Mouse (Mus musculus) liver, embryonic 11.5 days (tissue): ENCODE data around the gene Lexm. TPM values are rescaled to one million over a fixed set of nuclear protein-coding genes. Genes with fewer than 3 reads are reported as not detected.

Source experiments
- ATAC-seq: fragments of 200-750 bp; cut with Nextera tagmentation; replicated peaks from 2 replicates; pipeline ENCODE4 v1.8.0; 2017; ENCODE audit warnings: moderate number of reproducible peaks, mild to moderate bottlenecking, moderate TSS enrichment, moderate library complexity; ENCODE audit not compliant: low FRiP score
- DNase-seq: peaks from one replicate; pipeline ENCODE4 v3.0.0-alpha.2; 2017; ENCODE audit warnings: low spot score
- H3K27ac ChIP-seq: fragments of 300-500 bp; sonication (generic); 2 replicates; pipeline ENCODE4 v1.5.1; 2014; ENCODE audit warnings: mild to moderate bottlenecking, low read depth, low read length, control low read depth
- H3K27me3 ChIP-seq: fragments of 300-500 bp; sonication (generic); replicated peaks from 2 replicates; pipeline ENCODE4 v1.6.1; 2014; ENCODE audit warnings: low read length, mixed read lengths; ENCODE audit not compliant: control insufficient read depth, insufficient read depth
- H3K36me3 ChIP-seq: fragments of 300-500 bp; sonication (generic); 2 replicates; pipeline ENCODE4 v1.6.1; 2014; ENCODE audit warnings: mild to moderate bottlenecking, low read length, moderate library complexity, mixed read lengths; ENCODE audit not compliant: control insufficient read depth, insufficient read depth
- H3K4me1 ChIP-seq: fragments of 300-500 bp; sonication (generic); replicated peaks from 2 replicates; pipeline ENCODE4 v1.6.1; 2014; ENCODE audit warnings: low read length, mixed read lengths; ENCODE audit not compliant: control insufficient read depth, insufficient read depth
- H3K4me2 ChIP-seq: fragments of 300-500 bp; sonication (generic); 2 replicates; pipeline ENCODE4 v1.6.1; 2014; ENCODE audit warnings: mild to moderate bottlenecking, control low read depth, moderate library complexity
- H3K4me3 ChIP-seq: fragments of 300-500 bp; sonication (generic); 2 replicates; pipeline ENCODE4 v1.5.1; 2014; ENCODE audit warnings: low read depth, low read length, control low read depth
- H3K9ac ChIP-seq: fragments of 300-500 bp; sonication (generic); 2 replicates; pipeline ENCODE4 v1.6.1; 2014; ENCODE audit warnings: low read depth, low read length, control low read depth
- H3K9me3 ChIP-seq: fragments of 300-500 bp; sonication (generic); 2 replicates; pipeline ENCODE4 v1.6.1; 2016; ENCODE audit warnings: low read length, inconsistent platforms, mixed read lengths; ENCODE audit not compliant: control insufficient read depth
- WGBS: fragments of 180-500 bp; shearing (Covaris S2); extraction: QIAGEN DNeasy Blood & Tissue Kit; methylation state at CpG from one replicate; pipeline ENCODE4 v1.1.7; 2014; 5-methylcytosine and 5-hydroxymethylcytosine counted together
- polyA plus RNA-seq: library from polyadenylated mRNA; unstranded; fragments of >200 nt; fragmentation: Nextera tagmentation; extraction: Ambion mirVana; gene quantifications from 2 replicates; pipeline ENCODE4 v1.2.1, GENCODE M21; 2014

Lexm gene
- polyA plus RNA-seq, 1 experiment from 2014 or later = 0.52 TPM

DNA sequence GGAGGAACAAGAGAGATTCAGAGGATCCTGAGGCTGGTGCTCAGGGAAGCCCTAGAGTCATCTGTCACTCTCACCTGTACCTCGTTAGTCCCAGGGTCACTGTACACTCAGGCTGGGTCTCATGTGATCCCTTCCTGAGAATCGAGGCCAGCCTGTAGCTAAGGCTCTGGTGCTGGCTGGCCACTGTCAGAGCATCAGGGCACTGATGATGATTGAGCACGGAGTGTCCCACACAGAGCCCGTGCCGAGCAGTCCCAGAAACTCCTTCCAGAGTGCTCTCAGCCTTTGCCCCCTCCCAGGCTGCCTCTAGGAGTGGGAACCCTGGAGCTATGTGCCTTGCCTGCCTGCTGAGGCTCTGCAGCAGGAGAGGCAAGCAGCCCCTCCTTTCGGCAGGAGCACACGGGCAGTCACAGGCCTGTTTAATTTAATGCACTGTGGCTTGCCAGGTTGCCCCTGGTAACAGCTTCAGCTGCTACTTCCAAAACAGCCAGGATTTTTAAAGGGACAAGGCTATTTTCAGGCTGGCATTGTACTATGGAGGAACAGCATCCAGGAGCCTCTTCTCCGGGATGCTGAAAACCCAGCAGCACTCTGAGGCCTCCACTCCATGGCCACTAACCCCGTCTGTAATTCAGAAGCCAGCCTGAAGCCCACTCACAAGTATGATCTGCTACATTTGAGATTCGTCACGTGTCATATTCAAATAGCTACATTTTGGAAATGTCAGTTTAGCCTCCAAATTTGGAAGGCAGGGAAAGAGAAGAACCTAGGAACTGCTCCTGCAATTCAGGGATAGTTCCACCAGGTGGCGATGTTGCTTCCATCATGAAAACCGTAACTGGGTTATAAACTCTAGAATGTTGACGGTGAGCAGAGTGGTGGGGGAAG, 13.5 kb upstream of the Lexm start:
- Histone ChIP-seq H3K9ac (no peak overlapping the region), H3K4me2 (no peak overlapping the region), H3K27me3 (peaks cover 7% of the 10 kb centered on the region), H3K4me1 (no peaks in the 10 kb centered on the region; the same call in 1 of the 2 replicates), H3K27ac (no peak overlapping the region), H3K4me3 (no peak overlapping the region), H3K36me3 (no peaks in the 10 kb centered on the region), H3K9me3 (no peaks in the 10 kb centered on the region)
- ATAC-seq = no peak; the same call in 1 of the 2 replicates
- 32% methylated on average over 14 of the region's 14 CpGs for WGBS
- DNase-seq = no peak

DNA sequence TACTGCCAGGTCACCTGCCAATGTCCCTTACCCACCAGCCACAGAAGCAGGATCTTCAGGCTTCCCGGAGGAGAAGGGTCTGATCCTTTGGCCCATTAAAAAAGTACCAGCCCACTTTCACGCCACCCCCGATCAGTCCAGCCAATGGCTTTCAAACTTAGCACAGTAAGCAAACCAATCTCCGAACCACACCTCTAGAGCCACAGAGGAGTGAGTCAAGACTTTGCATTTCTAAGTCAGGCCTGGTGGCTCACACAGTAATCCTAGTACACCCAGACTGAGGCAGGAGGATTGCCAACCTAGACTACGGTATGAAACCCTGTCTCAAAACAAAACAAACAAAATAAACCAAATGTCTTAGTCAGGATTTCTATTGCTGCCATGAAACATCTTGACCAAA, 12.3 kb upstream of the Lexm start:
- no peak overlapping the region for H3K4me3 ChIP-seq
- H3K27ac ChIP-seq = no peak overlapping the region
- H3K27me3 ChIP-seq = peaks cover 17% of the 10 kb centered on the region
- no peak overlapping the region for H3K4me2 ChIP-seq
- ATAC-seq (no peak), DNase-seq (no peak)
- WGBS = 68% methylated on average over 5 of the region's 5 CpGs
- H3K4me1 ChIP-seq = no peaks in the 10 kb centered on the region; the same call in 1 of the 2 replicates
- H3K9ac ChIP-seq = no peak overlapping the region
- no peaks in the 10 kb centered on the region for H3K9me3 ChIP-seq
- H3K36me3 ChIP-seq = no peaks in the 10 kb centered on the region

DNA sequence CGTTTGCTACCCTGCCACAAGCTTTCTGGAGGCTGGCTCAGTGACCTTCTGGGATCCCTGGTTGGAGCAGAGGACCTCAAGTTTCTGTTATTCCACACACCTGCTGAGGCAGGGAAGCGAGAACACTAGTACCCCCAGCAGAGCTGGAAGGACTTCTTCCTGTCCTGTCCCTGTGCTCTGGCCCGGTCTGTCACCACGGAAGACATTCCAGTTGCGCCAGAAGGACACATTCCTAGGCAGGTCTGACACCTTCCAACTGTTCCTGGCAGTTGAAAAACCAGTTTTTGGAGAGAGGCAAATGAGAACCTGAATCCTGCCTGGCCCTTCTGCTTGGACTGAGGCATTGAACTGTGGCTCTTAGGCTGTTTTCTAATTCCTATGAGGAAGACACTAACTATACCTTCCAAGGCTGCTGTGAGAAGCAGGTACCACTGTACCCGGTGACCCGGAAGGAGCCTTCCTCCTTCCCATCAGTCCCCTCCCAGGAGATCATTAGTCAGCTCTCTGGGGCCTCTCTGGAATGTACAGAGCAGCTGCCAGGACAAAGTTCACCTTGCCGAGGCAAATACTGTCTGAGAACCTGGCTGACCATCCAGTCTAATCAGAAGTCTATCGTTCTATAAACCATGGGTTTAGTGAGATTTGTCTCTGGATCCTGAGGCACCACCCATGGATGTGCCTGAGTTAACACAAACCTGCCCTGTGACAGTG, 11.8 kb upstream of the Lexm start:
- Histone ChIP-seq H3K36me3 (no peaks in the 10 kb centered on the region), H3K9me3 (no peaks in the 10 kb centered on the region), H3K4me1 (no peaks in the 10 kb centered on the region; the same call in 1 of the 2 replicates), H3K27me3 (peaks cover 22% of the 10 kb centered on the region), H3K4me2 (no peak overlapping the region), H3K9ac (no peak overlapping the region), H3K4me3 (no peak overlapping the region), H3K27ac (no peak overlapping the region)
- DNase-seq = no peak
- no peak for ATAC-seq
- 28% methylated on average over 9 of the region's 9 CpGs for WGBS

DNA sequence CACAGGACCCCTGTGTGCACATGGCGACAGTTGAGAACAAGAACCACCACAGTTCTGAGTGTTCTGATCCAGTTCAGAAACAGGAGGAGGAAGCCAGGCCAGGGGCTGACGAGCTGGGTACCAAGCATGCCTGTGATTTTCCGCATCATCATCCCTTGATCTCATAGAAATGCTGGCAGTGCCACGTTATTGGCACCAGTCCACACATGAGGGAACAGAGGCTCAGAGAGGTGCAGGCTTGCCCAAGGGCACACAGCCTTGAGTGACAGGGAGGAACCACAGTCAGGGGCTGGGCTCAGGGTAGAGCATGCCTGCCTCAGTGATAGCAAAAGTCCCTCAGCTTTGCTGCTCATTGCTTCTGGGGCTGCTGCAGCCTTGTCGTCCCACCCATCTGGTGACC, 10.8 kb upstream of the Lexm start:
- 77% methylated on average over 5 of the region's 5 CpGs for WGBS
- H3K4me3 ChIP-seq = no peak overlapping the region
- no peak overlapping the region for H3K4me2 ChIP-seq
- H3K36me3 ChIP-seq = no peaks in the 10 kb centered on the region
- H3K4me1 ChIP-seq = no peaks in the 10 kb centered on the region
- no peaks in the 10 kb centered on the region for H3K9me3 ChIP-seq
- no peak overlapping the region for H3K9ac ChIP-seq
- peaks cover 32% of the 10 kb centered on the region for H3K27me3 ChIP-seq
- ATAC-seq (no peak), DNase-seq (no peak)
- H3K27ac ChIP-seq = no peak overlapping the region

DNA sequence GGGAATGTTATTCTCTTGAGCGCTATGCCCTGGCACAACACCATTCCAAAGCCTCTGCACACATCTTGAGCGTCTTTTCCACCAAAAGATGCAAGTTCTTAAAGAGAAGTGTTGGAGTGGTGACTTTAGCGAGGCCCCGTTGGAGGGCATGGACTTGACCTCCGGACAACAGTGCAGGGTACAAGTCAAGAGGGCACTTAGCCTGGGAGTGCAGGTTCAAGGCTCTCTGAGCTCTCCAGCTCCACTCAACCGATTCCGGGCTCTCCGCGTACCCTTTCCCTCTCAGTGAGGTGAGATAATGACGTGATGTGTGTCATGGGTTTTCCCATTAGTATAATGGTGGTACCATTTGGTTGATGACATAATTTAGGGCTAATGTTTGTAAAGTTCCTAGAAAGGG, 7.2 kb upstream of the Lexm start:
- Histone ChIP-seq H3K27ac (no peak overlapping the region), H3K36me3 (no peaks in the 10 kb centered on the region), H3K9ac (no peak overlapping the region), H3K4me3 (no peak overlapping the region), H3K27me3 (peaks cover 49% of the 10 kb centered on the region), H3K4me2 (no peak overlapping the region), H3K4me1 (no peaks in the 10 kb centered on the region), H3K9me3 (no peaks in the 10 kb centered on the region)
- WGBS = 86% methylated on average over 10 of the region's 10 CpGs
- no peak for DNase-seq
- no peak for ATAC-seq

DNA sequence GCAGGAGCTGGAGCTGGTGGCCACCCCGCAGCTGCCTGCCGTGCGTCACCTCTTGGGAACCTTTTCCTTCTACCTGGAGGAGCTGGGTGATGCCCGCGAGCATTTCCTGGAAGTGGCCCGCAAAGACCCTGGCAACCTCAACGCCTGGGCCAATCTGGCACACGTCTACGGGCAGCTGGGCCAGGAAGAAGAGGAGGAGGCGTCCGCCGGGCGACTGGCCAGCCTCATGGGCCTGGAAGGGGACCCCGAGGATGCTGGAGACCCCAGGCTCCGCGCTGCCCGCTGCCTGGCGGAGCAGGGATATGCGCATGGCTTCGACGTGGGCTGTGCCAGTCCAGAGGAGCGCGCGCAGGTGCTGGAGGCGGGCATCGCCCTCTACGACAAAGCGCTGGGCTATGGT, 5.7 kb upstream of the Lexm start:
- Histone ChIP-seq H3K36me3 (no peaks in the 10 kb centered on the region), H3K27me3 (peaks cover 46% of the 10 kb centered on the region), H3K4me3 (no peak overlapping the region), H3K4me2 (no peak overlapping the region), H3K27ac (no peak overlapping the region), H3K9ac (no peak overlapping the region), H3K4me1 (peaks cover under 1% of the 10 kb centered on the region; the same call in 1 of the 2 replicates), H3K9me3 (no peaks in the 10 kb centered on the region)
- no peak for DNase-seq
- WGBS = 26% methylated on average over 28 of the region's 28 CpGs
- ATAC-seq = no peak

DNA sequence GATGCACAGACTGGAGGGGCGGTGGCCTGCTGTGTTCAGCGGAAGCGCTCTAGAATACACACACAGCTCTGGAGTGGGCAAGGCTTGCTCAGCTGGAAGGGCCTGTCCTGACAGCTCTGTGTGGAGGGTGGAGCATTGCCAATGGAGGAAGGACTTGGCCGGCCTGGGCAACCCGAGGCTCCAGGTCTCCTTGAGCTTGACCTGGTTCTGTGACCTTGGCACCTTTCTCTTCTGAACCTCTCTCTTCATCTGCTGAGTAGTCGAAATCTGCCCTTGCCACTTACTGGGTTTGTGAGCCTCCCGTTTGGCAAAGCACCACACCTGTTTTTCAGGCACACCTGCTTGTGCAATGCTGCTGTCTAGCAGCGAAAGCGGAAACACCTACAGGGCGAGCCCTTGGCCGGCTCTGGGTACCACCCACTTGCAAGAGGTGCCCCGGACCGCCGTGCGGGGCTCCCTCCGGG, 5.0 kb upstream of the Lexm start, which contains the start of gene Ttc22:
Gene Ttc22 (plus strand): TSS at position 403 of the 464 bp plus-strand sequence.
- WGBS = 22% methylated on average over 16 of the region's 16 CpGs
- H3K4me3 ChIP-seq = no peak within 1 kb of the TSS
- peaks cover 50% of the 10 kb centered on the region for H3K27me3 ChIP-seq
- no peak within 1 kb of the TSS for H3K4me2 ChIP-seq
- no peak within 1 kb of the TSS for H3K9ac ChIP-seq
- DNase-seq (no peak), ATAC-seq (no peak)
- H3K4me1 ChIP-seq = peaks cover 5% of the 10 kb centered on the region; the same call in 1 of the 2 replicates
- no peaks in the 10 kb centered on the region for H3K36me3 ChIP-seq
- H3K27ac ChIP-seq = no peak within 1 kb of the TSS
- no peaks in the 10 kb centered on the region for H3K9me3 ChIP-seq

DNA sequence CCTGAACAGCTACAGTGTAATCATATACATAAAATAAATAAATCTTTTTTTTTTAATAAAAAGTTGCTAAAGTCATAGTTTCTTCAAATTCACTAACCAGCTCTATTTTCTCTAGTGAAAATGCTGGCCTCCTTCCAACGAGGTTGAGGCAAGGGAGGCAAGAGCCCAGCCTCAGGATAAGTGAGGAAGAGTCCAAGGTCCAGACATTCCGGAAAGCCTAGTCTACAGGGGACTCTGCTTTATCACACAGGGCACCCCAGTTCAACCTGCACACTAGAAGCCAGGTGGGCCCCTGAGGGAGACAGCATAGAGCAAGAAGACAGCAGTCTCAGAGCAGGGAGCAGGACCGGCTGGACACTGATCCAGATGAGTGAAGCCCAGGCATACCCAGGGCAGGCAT, 4.4 kb upstream of the Lexm start:
- Histone ChIP-seq H3K27ac (no peak overlapping the region), H3K9ac (no peak overlapping the region), H3K4me1 (peaks cover 7% of the 10 kb centered on the region; the same call in 1 of the 2 replicates), H3K4me3 (no peak overlapping the region), H3K4me2 (no peak overlapping the region), H3K36me3 (no peaks in the 10 kb centered on the region), H3K27me3 (peaks cover 52% of the 10 kb centered on the region), H3K9me3 (no peaks in the 10 kb centered on the region)
- ATAC-seq = no peak
- DNase-seq = no peak
- 59% methylated on average over 3 of the region's 3 CpGs for WGBS
